Mouse (Mus musculus) gastrocnemius, adult 2 months (tissue): ENCODE measurements around the gene Olfr308. TPM values are rescaled to one million over a fixed set of nuclear protein-coding genes. Genes with fewer than 3 reads are reported as not detected.
"Not testable (repeated sequence)": the region's sequence is repeated elsewhere in the genome, so short reads cannot be mapped to it uniquely, and the experiment has no call there.

Experiments used
- DNase-seq: peaks from one replicate; pipeline ENCODE4 v3.0.0; 2022
- H3K27ac ChIP-seq: fragments of 200-600 bp; 2 replicates; pipeline ENCODE4 v1.8.1; 2022; ENCODE audit warnings: mild to moderate bottlenecking
- H3K4me3 ChIP-seq: fragments of 200-600 bp; 2 replicates; pipeline ENCODE4 v1.8.1; 2022; ENCODE audit warnings: mild to moderate bottlenecking, moderate library complexity
- CTCF ChIP-seq: fragments of 200-600 bp; IDR thresholded peaks from 2 replicates; pipeline ENCODE4 v1.8.1; 2022; ENCODE audit warnings: antibody characterized with exemption, mild to moderate bottlenecking, moderate library complexity
- intact Hi-C: fragments of 180-260 bp; cut with DNase I; formaldehyde crosslinking; loops from one replicate; pipeline ENCODE4 v1.15.1; 2025
- long read RNA-seq, 2 experiments: library from polyadenylated mRNA; stranded (forward); transcript quantifications; one replicate each; pipeline ENCODE4 v2.0.0; 2021
- microRNA-seq: library from miRNA; unstranded; fragments of <30 nt; microRNA quantifications from one replicate; pipeline ENCODE4 v1.2.0, GENCODE M21; 2021
- total RNA-seq, 2 experiments: library from RNA; stranded (reverse); gene quantifications; 2 replicates each; pipeline ENCODE4 v1.2.3; 2021

Gene Olfr308
- total RNA-seq = not detected
- long read RNA-seq, experiment 1 = 0 reads
- long read RNA-seq, experiment 2 = 0 reads

DNA sequence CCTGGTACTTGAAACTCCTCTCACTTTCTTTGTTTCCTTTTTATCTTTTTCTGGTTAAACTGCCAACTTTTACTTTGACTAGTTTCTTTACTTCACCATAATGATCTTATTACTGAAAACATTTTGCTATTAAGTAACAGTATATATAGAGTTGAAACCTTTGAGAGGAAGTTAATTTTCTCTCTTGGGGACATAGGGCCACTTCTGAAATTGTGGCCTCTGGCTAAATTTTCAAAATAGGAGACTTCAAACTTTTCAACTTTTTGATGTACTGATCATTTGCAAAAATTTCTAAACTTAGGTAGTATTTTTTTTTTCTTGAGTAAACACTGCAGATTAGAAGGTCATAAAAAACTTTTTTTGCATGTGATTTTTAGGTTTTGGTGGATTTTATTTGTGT lies at the start of gene Olfr308:
Gene Olfr308 (minus strand): TSS at position 101 of the 400 bp plus-strand sequence.
- H3K27ac ChIP-seq = no peak within 1 kb of the TSS
- intact Hi-C loops = no loop called here
- no peak within 1 kb of the TSS for H3K4me3 ChIP-seq
- DNase-seq = no peak
- TF ChIP-seq CTCF = no peak

DNA sequence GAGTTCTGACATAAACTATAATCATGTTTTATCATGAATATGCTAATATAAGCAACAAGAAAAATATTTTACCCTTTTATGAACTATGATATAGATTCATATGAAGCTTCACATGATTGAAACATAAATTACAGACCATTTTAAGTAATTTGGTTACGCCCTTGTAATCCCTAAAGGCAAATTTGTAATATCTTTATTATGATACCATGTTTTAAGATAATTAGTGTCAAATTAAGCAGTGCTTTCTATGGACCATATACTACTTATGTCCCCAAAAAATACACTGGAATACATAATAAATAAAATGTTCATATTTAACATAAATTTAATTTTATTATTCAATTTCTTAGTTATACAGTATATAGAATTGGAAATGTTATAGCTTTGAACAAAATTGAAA lies 41.4 kb upstream of the Olfr308 start, which contains the start of gene Olfr305:
Gene Olfr305 (minus strand): TSS at position 101 of the 400 bp plus-strand sequence.
- intact Hi-C loops = no loop called here
- Histone ChIP-seq H3K4me3 (no peak within 1 kb of the TSS), H3K27ac (no peak within 1 kb of the TSS)
- no peak for TF ChIP-seq CTCF
- no peak for DNase-seq

DNA sequence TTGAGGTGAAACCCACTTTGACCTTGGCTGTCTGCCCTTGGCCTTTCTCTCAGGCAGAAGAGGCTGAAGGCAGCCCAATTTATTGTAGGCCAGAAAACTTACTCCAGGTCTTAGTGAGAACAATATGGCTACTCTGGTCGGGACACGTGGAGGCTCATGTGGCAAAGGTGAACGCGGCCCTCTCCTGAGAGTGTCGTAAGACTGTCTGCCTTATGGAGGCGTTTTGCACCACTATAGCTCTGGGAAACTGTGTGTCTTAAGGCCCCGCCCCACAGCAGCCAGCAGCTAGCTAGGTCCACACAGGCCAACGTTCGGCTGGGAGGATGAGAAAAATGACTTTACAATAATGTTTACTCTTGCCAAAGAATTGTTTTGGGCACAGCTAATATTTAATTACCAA lies 20.9 kb upstream of the Olfr308 start:
- not testable (repeated sequence) for H3K4me3 ChIP-seq, DNase-seq

DNA sequence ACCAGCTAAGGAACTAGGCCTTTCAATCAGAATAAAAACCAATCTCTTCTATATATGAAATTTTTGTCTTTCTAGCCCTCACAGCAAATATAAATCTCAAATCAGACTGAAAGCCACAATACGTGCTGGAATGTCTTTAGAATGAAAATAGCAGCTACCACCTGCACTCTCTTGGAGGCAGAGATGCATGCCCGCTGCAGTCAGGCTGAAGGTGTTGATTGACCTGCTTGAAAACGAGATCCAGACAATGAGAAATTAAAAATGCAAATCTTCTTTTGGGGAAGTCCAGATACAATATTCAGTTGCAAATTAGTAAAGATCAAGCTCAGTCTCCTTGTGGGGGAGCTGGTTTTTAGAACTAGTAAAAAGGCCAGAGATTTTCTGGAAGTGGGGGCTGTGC lies 18.8 kb upstream of the Olfr308 start:
- intact Hi-C loops = no loop called here
- H3K27ac ChIP-seq = no peak overlapping the region
- TF ChIP-seq CTCF = no peak
- no peak for DNase-seq
- no peak overlapping the region for H3K4me3 ChIP-seq

More for the DNA sequence above, 20.9 kb upstream of the Olfr308 start:
- H3K27ac ChIP-seq, intact Hi-C loops: not testable (repeated sequence)

DNA sequence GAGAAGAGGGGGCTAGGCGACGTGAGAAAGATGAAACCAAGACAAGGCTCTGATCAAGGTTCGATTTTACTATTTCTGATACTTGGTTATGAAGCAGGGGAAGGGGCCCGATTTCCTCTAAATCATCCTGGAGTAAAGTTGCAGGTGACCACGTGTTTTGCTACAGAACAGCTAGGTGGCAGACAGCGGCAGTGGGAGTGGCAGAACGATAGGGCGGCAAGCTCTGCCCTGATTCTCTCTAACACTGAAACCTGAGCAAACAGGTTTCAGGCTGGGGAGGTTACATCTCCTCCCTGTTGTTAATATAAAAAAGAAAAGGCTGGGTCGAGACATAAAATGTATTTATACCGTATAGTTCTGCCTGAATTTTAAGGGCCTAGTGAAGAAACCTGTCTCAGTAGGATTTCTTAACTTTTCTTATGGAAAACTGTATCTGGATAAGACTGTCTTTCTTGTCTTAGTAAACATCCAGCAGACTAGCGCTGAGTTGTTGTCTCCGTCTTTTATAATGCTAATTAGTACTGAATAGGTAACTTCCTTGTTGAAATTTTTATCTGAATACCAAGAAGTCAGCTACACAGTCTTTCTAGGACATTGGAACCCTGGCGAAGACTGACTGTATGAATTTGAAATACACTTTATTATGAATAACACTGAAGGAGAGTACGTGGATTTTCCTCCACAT lies 17.6 kb upstream of the Olfr308 start:
- no peak for TF ChIP-seq CTCF
- Histone ChIP-seq H3K4me3 (no peak overlapping the region), H3K27ac (no peak overlapping the region)
- intact Hi-C loops = no loop called here
- no peak for DNase-seq

DNA sequence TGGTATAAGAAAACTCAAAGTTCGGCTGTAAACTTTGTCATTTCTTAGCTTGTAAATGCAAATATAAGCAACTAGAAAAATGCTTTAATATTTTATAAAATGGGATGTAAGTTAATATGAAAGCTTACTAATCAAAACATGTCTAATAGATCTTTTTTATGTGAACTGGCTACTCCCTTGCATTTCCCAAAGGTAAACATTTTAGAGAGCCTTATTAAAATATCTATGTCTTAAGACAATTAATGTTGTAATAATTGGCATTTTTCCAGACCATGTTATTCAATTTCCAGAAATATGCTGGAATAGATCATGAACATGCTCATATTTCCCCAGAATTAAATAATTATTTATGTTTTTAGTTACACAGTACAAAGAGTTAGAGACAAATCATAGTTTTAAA lies 12.1 kb upstream of the Olfr308 start, which contains the start of gene Olfr307:
Gene Olfr307 (minus strand): TSS at position 101 of the 400 bp plus-strand sequence.
- intact Hi-C loops = no loop called here
- DNase-seq = no peak
- Histone ChIP-seq H3K27ac (no peak within 1 kb of the TSS), H3K4me3 (no peak within 1 kb of the TSS)
- TF ChIP-seq CTCF = no peak

DNA sequence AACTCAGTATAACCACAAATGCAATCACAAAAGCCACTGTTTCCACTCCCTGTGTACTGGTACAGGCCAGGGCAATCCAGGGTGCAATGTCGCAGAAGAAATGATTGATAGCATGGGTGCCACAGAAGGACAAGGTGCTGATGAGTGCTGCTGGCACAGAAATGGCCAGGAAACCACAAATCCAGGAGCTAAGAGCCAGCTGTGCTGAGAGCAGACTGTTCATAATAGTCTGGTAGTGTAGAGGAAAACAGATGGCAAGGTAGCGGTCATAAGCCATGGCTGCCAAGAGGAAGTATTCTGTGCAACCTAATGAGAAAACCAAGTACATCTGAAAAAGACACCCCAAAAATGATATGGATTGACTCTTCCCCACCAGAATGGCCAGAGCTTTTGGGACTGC lies 4.1 kb downstream of the Olfr308 start:
- TF ChIP-seq CTCF = no peak
- no peak overlapping the region for H3K27ac ChIP-seq
- intact Hi-C loops = no loop called here

DNA sequence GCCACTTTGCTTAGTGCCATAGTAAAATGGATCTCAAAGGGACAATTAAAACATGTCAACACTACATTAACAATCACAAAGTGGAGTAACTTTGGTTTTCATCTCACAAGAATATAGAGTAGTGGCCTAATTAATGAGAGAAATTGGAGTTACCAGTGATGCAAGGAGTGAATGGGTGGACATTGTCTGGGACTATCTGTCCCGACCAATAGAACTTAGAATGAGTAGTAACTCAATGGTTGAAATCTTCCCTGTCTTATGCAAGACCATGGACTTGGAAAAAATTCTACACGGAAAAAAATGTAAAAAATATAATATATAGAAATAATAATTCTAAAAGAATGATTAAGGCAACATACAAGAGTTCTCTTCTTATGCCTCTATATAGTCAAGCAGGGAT lies 11.8 kb downstream of the Olfr308 start, which contains the start of gene Olfr309:
Gene Olfr309 (minus strand): TSS at position 101 of the 400 bp plus-strand sequence.
- H3K27ac ChIP-seq = no peak within 1 kb of the TSS
- no peak for TF ChIP-seq CTCF
- H3K4me3 ChIP-seq = no peak within 1 kb of the TSS
- intact Hi-C loops = no loop called here
- no peak for DNase-seq

More for the DNA sequence above, 4.1 kb downstream of the Olfr308 start:
- H3K4me3 ChIP-seq = no peak overlapping the region
- no peak for DNase-seq

DNA sequence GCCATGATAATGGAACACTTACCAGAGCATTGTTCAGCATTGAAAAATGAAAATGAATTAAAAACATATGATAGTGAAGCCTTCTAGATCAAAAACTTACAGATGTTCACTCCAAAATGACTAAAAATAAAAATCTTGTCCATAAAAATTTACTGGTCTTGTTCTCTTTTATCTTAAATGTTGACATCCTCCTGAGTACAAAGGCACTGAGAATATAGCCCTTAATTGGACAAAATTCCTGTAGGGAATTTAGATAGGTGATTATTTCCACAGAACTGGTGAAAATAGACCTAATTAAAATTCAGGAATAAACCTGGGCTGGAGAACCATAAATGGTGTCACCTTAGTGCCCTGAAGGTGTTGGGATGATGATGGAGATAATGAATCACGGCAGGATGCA lies 48.4 kb downstream of the Olfr308 start, which contains the start of gene Olfr310:
Gene Olfr310 (minus strand): TSS at position 101 of the 400 bp plus-strand sequence.
- no peak for DNase-seq
- H3K4me3 ChIP-seq = no peak within 1 kb of the TSS
- intact Hi-C loops = no loop called here
- no peak within 1 kb of the TSS for H3K27ac ChIP-seq
- no peak for TF ChIP-seq CTCF

Small RNAs within 50 kb of the gene (microRNA-seq; reads per million reads assigned to microRNA genes)
- not detected for gene Gm23192

Other genes starting within 250 kb of the Olfr308 start
- not detected for gene Vmn2r75, start 153.9 kb downstream of the Olfr308 start, total RNA-seq
- not detected for gene Vmn2r76, start 79.3 kb downstream of the Olfr308 start, total RNA-seq
- not detected for gene Olfr310, start 48.5 kb downstream of the Olfr308 start, total RNA-seq
- gene Olfr309, start 11.9 kb downstream of the Olfr308 start, total RNA-seq = not detected
- not detected for gene Olfr307, start 12.0 kb upstream of the Olfr308 start, total RNA-seq
- gene Olfr305, start 41.3 kb upstream of the Olfr308 start, total RNA-seq = not detected
- gene Olfr304, start 61.0 kb upstream of the Olfr308 start, total RNA-seq = not detected
- gene Olfr303, start 72.2 kb upstream of the Olfr308 start, total RNA-seq = not detected
- gene Olfr301, start 78.2 kb upstream of the Olfr308 start, total RNA-seq = not detected
- gene Olfr299, start 134.3 kb upstream of the Olfr308 start, total RNA-seq = not detected
- not detected for gene Olfr298, start 166.9 kb upstream of the Olfr308 start, total RNA-seq
- gene Olfr297, start 194.3 kb upstream of the Olfr308 start, total RNA-seq = not detected